Mouse (Mus musculus): ENCODE results near the gene Lamc1.

GRCm38 (mm10) chr1:153180586-153181289, 151.8 kb downstream of the Lamc1 start:
- TF ChIP-seq CTCF (IDR thresholded peaks at IDR 0.05; ENCODE audit: low read depth) (no peak), EP300 (optimal IDR thresholded peaks at IDR 0.05) (no peak)

Measured in stomach, postnatal 0 days (tissue).